Mouse (Mus musculus): ENCODE measurements around the gene Dtx4.
A peak's percentile ranks its signal among the peaks of the same experiment; 100 is the strongest.
"Not testable (repeated sequence)": the region's sequence is repeated elsewhere in the genome, so short reads cannot be mapped to it uniquely, and the experiment has no call there.

Dtx4 gene

DNA sequence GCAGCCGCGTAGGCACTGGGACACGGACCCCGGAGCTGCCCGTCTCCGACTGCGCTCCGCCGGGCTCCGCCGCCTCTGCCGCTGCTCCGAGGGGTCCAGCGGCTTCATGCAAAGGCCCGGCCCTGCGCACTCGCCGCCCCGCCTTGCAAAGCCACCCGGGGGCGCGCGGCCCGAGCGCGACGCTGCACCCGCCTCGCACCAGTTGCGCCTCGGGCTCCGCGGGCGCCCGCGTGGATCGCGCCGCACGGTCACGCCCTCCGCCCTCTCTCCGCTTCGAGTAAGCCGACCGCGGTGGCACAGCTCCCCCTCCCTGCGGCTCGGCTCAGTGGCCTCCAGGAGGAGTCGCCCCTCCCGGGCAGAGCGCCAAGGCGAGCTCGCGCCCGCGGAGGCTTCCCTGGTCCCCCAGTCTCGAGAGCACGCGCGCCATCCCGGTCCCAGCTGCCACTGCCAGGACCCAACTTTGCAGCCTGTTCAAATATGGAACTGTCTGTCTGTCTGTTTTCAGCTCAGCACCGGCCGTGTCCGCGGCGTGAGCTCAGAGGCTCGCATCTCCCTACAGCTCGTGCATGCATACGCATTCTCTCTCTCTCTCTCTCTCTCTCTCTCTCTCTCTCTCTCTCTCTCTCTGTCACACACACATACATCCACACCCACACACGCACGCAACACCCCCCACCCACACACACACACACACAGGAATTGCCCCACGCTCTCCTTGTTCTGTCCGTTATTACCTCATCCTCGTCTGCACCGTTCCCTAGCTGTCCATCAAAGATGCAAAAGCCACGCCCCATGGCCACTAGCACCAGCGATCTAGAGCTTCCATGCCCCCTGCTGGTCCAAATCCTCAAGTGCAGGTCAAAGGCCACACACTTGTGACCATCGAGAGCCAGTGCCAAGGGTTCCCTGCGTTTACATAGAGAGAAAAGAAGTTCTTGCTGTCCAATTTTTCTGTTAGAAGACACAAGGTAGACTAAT is at the start of gene Dtx4:
Gene Dtx4, minus strand, starts transcription at position 85 of the 978 bp plus-strand sequence.
- peak; percentile 90 to 92 for DNase-seq (ENCODE audit: low spot score in 2 of 2)

GRCm38 (mm10) chr19:12550005-12550942 is 49.0 kb upstream of the Dtx4 start:
- DNase-seq (ENCODE audit: low spot score in 2 of 2) = no peak

DNA sequence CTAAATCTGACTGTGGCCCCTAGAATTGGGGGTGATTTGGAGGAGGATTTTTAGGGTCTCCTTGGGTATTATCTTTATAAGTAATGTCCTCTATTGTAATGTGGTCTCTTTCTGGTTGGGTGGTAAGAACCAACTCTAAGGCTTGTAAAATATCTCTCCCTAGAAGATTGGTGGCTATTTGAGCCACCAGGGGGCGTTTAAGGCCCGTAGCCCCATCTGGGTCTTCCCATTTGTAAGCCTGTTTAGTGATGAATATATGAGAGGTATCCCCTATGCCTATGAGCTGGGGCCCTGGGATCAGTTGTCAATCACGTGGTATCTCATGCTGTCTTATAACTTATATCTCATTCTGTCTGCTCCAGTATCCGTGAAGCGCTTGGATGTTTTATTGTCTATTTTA is 47.9 kb upstream of the Dtx4 start:
- DNase-seq (ENCODE audit: low spot score in 2 of 2) = peak in 1 of 2 experiments; percentile 17

GRCm38 (mm10) chr19:12545440-12545839 is 44.2 kb upstream of the Dtx4 start, which contains the start of gene Fam111a:
Gene Fam111a, plus strand, starts transcription at chr19:12545740.
- not testable (repeated sequence) for DNase-seq (ENCODE audit: low spot score in 2 of 2)

DNA sequence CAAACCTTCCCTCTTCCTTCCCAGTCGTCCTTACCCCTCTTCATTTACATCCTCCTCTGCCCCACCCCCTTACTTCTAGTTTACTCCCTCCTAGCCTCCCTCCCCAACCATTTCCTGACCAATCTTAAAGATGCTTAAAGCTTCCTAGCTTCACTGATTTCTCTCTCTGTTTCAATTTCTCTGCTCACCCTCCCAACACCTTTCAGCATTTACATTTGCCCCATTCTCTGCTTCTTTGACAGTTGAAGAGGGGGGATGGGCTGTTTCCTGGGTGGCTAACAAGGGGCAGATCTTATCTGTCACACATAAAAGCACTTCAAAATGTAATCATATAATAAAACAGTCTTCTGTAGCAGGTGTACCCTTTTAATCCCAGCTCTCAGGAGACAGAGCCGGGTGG is 40.4 kb upstream of the Dtx4 start:
- no peak for DNase-seq (ENCODE audit: low spot score in 2 of 2)

GRCm38 (mm10) chr19:12540727-12541126 is 39.5 kb upstream of the Dtx4 start:
- no peak for DNase-seq (ENCODE audit: low spot score in 2 of 2)

- DNase-seq (ENCODE audit: low spot score in 2 of 2) = no peak
These were observed 38.7 kb upstream of the Dtx4 start for GRCm38 (mm10) chr19:12539975-12540374.

DNA sequence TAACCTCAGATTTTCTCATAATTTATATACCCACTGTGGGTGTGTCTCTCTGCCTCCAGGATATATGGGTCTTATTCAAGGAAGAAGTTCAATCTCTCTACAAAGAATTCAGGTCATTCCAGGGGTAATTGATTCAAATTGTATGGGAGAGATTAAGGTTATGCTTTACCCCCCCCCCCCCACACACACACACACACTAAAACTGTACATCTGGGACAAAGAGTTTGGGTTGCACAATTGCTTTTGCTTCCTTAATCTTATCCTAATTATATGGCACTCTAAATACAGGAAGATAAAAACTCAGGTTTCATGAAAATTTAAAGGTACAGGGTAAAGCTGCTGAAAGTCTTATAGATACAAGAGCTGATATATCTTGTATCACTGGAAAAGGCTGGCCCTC is 35.9 kb upstream of the Dtx4 start:
- DNase-seq (ENCODE audit: low spot score in 2 of 2) = no peak

DNA sequence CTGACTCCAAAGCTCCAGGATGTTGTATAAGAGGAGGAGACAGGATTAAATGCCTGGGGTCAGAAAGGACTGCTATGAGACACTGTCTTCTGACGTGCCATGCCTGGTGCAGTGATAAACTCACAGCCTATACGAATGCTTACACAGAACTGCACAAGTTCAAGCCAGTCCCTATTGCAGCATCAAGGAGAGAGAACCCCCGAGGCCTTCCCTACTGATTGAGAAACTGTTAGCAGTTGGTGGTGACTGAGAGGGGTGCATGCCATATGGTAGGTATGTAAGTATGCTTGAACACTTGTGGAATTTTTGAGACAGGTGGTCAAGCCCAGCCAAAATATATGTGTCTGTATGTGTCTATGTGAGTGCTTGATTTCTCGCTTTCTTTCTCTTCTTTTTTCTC is 22.1 kb upstream of the Dtx4 start:
- no peak for DNase-seq (ENCODE audit: low spot score in 2 of 2)

GRCm38 (mm10) chr19:12518541-12518890 is 17.3 kb upstream of the Dtx4 start:
- DNase-seq (ENCODE audit: low spot score in 2 of 2) = no peak

DNA sequence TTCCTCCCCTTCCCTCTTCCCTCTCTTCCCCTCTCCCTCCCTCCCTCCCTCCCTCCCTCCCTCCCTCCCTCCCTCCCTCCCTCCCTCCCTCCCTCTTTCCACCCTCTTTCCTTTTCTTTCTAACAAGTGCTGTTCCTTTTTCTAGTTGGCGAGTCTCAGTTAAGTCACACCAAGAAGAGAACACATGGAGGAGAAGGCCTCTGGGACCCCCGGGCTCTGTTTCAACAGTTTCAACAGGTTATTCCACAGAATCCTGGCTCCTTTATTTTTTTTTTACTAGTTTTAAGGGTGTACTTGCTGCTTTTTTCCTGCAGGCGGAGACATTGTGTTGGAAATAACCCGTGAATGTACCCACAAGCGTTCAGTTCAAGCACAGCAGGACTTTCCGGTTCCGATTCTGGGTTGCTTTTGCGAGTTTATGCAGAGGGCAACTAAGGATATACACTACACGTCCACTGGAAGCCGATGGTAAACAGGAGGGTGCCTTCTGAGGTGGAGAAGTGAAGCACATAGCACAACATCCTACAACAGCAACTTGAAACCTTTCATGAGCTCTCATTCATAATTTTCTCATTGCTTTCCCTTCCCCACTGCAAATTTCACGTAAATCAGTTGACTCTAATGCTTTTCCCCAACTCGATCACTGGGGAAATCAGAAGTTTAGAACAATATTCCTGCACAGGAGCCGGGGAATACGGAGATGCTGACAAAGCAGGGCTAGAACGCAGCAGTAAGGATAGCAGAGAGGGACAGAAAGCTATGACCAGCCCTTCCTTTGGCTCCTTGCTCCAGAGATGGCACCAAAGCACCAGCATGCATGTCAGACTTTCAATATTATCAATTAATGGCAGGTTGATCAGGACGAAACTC is 16.7 kb upstream of the Dtx4 start:
- peak; percentile 29 to 52 for DNase-seq (ENCODE audit: low spot score in 2 of 2)

- no peak for DNase-seq (ENCODE audit: low spot score in 2 of 2)
These were observed 13.4 kb upstream of the Dtx4 start for GRCm38 (mm10) chr19:12514621-12515020.

DNA sequence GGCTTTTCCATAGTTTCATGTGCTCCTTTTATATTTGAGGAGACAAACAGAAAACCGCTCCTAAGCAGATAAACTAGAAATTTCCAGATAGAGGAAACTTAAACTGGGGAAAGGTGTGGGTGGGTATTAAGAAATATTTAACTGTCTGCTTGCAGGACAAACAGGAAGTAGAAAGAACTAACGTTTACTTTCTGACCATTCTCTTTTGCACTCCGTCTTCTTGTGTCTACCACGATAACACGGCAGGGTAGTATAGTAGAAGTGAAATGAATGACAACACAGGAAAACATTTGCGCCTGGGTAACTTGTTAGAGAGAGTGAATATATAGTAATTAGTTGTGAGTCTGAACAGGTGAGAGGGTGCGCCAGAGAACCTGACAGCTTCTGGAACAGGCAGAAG is 1.5 kb upstream of the Dtx4 start:
- DNase-seq (ENCODE audit: low spot score in 2 of 2) = no peak

GRCm38 (mm10) chr19:12500881-12501311 is 358 bp downstream of the Dtx4 start:
- peak in 1 of 2 experiments; percentile 40 for DNase-seq (ENCODE audit: low spot score in 2 of 2)

- peak in 1 of 2 experiments; percentile 19 for DNase-seq (ENCODE audit: low spot score in 2 of 2)
These were observed 1.1 kb downstream of the Dtx4 start for GRCm38 (mm10) chr19:12500124-12500523.

- no peak for DNase-seq (ENCODE audit: low spot score in 2 of 2)
These were observed 1.8 kb downstream of the Dtx4 start for GRCm38 (mm10) chr19:12499485-12499884.

DNA sequence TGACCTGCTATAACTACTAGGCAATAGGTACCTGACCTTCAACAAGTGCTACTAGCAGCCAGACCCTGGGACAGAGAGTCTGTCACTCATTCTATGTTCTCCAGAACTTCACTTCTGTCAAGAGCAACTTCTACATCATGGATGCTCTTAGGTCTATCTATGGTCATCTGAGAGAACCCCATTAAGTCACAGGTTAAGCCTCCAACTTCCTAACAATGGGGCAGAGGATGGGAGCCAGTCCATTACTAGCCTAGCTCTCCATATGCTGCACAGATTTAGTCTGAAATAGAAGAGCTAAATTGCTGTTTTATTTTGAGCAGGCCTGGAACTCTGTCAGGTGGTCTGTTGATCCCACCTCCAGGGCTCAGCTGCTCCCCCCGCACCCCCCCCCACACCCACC is 2.3 kb downstream of the Dtx4 start:
- DNase-seq (ENCODE audit: low spot score in 2 of 2) = no peak

DNA sequence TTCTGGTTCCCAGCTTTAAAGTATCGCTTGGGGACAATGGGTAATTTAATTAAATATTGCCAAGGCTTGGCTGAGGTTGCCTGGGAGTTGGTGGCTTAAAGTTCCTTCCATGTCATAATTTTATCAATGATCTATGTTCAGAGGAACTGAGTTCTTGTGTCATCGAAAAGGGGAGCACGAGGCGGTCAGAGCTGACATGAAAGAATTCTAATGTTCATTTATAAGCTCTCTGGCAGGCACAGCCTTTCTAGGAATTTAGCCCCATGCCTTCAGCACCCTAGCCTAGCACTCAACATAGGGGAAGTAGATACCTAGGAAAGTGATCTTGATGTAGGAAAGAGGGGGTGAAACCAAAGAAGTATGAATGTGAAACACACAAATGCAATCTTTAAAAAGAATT is 2.9 kb downstream of the Dtx4 start:
- no peak for DNase-seq (ENCODE audit: low spot score in 2 of 2)

DNA sequence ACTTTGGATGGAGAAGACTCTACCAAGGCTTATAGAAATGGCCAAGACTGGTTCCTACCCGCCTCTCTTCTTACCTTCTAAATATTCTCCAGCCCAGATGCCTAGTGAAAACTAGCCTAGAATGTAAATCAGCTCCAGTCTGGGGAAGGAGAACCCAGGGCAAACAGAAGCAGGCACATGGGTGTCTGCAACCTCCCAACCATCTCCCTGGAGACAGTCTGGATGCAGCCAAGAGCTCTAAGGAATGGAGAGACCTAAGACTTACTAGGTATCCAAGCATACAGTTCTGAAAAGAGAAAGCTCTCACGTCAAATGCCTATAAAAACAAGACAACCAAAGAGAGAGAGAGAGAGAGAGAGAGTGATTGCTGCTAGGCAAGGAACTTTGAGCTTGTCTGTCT is 3.3 kb downstream of the Dtx4 start:
- no peak for DNase-seq (ENCODE audit: low spot score in 2 of 2)

DNA sequence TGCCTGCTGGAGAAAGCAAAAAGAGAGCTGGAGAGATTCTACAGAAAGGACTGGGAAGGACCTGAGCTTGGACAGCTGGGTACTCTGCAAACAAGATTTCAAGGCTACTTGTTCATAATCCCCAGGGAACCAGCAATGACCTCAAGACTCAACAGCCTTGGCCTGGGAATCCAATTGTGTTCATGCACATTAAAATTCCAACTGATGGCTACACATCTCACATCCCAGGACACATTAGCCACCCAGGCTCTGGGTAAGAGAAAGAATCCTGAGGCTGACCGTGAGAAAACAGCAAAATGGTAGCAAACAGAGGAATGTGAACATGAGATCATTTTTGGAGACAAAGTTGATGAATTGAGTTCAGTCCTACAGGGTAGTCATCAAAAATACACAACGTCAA is 5.0 kb downstream of the Dtx4 start:
- DNase-seq (ENCODE audit: low spot score in 2 of 2) = no peak

DNA sequence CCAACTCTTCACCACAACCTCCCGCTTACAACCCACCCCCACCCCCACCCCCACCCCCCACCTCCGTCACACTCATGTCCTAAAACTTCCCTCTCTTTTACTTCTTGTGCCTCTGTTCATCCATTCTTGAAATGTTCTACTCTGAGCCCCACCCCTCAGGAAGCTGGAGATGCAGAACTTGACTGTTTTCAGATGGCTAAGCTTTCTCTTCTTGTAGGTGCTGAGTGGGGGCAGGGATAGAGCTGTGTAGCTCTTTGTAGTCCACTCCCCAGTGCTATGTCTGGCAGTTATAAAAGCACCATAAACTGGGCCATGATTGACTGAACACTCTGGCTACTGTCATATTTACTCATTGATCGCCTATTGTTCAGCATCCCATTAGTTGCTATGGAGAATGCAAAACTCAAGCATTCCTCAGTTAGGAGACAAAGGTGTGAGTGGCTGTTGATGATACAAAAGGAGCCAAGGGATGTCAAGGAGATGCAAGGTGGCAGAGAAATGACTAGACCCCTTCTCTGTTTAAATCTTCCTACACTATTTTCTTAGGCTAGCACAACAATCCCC is 6.2 kb downstream of the Dtx4 start:
- DNase-seq (ENCODE audit: low spot score in 2 of 2) = no peak
